Mouse (Mus musculus) 3134 (cell line): ENCODE data around the gene Hmgcll1.

Experiments
- DNase-seq: peaks from one replicate; pipeline ENCODE4 v3.0.0-alpha.2; 2011; ENCODE audit warnings: low spot score; ENCODE audit not compliant: insufficient read length; ENCODE audit errors: extremely low read depth

Gene Hmgcll1

DNA sequence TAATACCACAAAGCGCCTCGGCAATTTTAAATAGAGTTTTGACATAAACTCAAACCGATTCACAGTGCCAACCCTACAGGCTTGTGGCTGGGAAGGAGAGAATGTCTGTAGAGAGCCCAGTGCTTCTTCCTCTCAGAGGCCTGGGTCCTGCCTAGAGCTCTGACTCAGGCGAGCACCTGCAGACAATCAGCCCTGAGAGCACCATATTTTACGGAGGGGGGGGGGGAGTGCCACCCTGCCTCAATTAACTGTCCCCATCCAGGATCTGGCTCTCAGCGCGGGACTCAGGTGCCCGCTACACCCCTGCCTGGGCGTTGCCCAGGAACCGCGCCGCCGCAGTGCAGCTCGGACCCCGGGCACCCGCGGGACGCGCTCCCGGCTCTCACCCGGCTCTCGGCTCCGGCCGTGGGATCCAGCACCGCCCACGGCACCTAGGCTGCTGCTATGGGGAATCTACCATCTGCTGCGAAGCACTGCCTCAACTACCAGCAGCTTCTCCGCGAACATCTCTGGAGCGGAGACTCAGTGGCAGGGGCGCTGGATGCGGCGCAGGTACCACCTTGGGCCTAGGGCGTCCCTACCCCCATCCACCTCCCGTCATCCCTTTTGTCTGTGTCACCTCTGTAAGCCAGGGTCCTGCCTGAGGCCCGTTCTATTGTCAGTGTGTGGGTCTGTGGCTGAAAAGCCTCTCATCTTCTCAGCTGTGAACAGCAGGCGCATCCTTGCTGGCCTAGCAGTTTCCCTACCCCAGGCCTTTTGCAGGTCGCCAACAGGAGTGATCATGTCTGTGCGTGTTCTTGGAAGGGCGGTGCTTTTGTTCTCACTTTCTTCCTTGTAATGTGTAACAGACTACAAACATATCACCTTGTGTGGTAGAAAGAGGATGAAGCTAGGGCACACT, at the start of gene Hmgcll1:
Gene Hmgcll1 (plus strand): TSS at position 225 of the 901 bp plus-strand sequence.
- DNase-seq: no peak

DNA sequence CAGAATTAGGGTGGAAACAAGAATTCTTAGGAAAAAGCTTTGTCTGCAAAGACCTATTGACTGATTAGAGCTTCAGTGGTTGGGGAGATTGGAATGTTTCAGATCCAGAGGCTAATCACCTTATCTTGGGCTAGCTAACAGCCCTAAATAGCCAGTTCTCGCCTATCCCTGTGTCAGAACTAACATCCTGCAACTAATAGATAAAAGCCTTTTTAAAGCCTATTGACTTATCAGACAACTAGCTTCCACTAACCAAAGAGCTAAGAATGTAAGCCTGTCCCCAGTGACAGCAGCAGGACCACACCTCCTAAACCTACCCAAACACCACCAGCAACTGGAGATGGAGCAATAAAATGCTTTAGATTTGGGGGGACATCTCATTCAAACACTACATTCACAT, 34.6 kb upstream of the Hmgcll1 start:
- no peak for DNase-seq

GRCm38 (mm10) chr9:75981139-75981538, 33.5 kb upstream of the Hmgcll1 start:
- no peak for DNase-seq

DNA sequence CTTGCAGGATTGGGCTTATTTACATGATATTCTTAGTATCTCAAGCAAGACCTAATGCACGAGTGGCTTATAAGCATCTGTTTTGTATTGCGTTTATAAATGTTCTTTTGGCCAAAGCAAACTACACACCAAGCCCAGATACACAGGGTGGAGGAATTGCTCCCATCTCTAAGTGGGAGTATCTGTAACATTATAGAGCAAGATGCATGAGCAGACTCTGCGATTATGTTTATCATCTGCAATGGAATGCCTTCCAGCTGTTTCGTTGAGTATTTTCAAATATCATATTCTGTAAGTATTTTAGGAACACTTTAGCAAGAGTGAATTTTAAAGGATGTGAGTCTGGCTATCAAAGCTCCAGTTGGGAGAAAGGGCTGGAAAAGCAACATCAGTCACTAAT, 25.2 kb upstream of the Hmgcll1 start:
- DNase-seq: no peak

DNA sequence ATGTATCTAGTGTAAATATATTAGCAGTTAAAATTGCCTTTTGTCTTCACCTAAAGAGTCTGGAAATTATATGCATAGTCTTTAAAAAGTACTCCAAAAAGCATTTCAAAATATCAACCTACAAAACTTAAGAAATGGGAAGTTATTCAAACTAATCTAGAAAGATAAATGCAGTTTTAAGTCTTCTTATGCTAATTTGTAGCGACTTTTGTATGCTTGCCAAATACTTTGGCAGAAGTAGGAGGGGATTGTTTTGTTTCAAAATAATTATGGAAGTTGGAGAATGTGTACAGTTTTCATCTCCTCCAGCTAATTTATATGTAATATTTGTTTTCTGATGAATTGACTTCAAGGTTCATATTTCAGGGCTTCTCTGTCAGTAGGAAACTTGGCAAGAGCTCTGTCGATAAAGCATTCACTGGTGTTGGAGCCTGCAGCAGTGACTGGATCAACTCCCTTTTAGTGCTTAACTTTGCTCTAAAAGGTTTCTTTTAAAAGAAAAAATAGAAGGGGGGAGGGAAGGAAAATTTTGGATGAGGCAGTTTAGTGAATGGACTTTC, 15.8 kb upstream of the Hmgcll1 start:
- no peak for DNase-seq

DNA sequence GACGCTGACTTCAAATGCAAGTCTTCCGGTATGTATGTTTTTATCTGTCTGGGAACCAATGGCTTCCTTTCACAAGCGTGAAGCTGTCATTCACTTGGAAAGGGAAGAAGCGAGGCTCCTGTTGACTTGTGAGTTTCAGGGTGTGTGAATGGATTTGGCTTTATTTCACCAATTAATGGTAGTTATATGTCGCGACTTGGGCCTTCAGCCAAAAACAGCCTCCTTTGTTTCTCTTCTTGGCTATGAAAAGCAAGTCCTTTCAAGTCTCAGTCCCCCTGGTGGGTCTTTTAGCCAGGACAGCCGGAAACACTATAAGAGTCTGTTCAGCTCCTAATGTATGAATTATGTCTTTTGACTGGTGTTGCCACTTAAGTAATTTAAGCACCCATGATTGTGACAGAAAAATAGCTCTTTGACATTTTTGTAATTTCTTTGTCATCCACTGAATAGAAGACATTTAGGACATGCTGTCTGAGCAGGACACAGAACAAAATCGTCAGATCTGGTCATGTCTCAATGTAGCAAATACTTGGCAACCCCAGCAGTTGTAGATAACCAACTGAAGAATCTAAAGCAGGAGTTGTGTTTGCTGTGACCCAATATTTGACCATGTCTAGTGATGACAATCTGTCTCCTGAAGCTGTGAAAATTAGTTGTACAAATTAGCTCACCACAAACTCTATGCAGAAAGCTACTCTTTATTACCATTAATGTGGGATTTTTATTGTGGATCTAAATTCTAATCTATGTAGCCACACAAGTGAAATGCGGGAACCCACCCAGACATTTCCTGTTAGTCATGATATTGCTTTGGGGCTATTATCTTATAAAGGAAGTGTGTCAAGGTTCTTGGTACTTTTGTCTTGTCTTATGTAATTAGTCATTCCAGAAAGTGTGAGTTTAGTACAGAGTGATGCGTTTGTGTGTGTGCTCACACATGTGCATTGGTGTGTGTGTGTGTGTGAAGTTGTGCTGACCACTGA, 13.5 kb upstream of the Hmgcll1 start:
- no peak for DNase-seq

GRCm38 (mm10) chr9:76003066-76003465, 11.6 kb upstream of the Hmgcll1 start:
- peak; percentile 66 for DNase-seq

DNA sequence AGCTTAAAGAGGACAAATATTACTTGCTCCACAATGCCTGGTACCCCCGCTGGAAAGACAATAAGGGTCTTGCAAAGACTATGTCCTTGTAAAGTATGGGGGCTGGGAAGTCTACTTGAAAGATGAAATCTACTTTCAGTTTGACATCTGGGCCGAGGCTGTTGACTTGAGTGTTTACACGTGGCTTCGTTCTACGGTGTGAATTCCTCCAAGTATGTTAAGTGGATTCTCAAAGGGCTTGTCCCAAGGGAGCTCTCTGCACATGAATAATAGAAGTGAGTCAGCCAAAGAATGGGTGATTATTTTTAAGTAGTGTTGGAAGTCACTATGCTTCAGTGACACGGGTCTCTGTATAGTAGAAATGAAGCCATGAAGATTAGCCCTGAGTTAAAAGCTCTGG, 11.0 kb upstream of the Hmgcll1 start:
- peak; percentile 51 for DNase-seq

DNA sequence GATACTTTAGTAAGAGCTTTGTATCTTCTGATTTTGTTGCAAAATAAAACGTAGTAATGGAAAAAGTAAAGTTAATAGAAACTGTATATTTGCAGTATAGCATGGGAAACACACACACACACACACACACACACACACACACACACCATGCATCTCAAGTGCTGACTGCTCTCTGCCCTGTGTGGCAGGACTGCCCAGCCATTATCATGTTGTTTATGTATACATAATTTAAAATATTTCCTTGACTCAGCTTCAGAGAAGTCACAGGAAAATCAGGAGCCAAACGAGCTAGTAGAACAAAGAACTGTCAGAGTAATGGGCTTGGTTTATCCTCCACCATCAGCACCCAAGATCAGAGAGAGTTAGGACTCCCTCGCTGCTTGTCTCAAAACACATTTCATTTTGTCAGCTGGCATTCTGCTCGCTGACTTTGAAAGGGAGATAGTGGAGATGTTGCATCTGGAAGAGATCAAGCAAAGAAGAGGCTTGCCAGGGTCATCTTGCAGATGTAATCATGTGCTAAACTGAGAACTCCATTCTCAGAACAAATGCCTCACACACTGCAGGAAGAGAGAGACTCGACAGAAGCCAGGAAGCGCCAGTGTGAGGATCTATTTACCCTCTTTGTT, 7.2 kb upstream of the Hmgcll1 start:
- no peak for DNase-seq

DNA sequence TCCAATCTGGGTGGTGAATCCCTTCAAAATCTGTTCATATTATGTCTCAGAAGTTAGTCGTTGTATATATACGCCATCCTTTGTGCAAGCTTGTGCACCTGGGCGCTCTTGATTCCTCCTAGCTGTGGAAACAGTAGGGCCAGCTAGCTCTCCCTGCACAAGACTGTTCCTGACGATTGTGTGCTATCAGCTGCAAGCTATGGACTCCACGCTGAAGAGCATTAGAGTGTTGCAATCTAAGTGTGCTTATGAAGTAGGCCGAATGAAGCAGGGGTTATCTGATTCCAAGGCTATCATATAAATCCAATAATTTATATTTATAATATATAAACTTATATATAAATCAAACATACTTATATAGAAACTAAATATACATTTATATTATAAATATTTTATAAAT, 866 bp upstream of the Hmgcll1 start:
- no peak for DNase-seq

- no peak for DNase-seq
These were observed 1.3 kb downstream of the Hmgcll1 start for GRCm38 (mm10) chr9:76015971-76016370.

DNA sequence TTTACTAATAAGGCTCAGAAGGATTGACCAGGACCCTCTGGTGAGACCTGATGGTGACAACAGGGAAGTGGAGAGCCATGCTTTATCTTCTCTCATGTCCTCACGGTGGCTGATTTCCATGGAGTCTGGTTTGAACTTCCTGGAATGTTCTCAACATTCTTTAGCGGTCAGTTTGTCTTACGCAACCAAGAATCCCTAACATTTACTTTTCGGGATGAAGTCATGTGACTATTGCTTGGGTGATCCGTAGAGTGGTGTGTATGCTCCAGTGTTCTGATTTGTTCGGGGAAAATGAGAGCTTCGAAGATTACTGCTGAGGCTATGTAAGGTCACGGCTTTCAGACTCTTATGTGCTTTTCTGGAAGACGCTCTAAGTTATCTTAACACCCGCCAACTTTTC, 1.9 kb downstream of the Hmgcll1 start:
- no peak for DNase-seq

DNA sequence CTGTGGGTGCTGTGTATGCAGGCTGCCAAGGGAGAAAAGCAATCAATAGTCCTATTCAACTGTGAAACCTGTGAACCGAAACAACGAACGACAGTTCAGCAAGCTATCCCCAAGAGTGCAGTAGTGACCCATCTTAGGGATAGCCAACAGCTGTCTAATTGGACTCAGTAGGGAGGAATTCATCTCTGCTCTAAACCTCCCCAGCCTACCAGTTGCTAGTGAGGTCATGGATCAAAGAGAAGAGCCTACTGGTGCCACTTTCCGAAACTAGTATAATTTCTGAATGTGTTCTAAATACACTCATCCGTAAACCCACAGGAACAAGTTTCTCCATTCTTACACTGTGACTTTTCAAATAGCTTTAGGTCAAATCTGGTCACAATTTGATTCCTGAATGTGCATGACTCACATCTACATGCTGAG, 8.9 kb downstream of the Hmgcll1 start:
- DNase-seq: peak; percentile 36

GRCm38 (mm10) chr9:76024277-76025246, 9.9 kb downstream of the Hmgcll1 start:
- DNase-seq: peak; percentile 73

GRCm38 (mm10) chr9:76029471-76030199, 15.0 kb downstream of the Hmgcll1 start:
- no peak for DNase-seq

GRCm38 (mm10) chr9:76035058-76035457, 20.4 kb downstream of the Hmgcll1 start:
- DNase-seq: no peak

- DNase-seq: no peak
These were observed 23.9 kb downstream of the Hmgcll1 start for GRCm38 (mm10) chr9:76038327-76039103.

DNA sequence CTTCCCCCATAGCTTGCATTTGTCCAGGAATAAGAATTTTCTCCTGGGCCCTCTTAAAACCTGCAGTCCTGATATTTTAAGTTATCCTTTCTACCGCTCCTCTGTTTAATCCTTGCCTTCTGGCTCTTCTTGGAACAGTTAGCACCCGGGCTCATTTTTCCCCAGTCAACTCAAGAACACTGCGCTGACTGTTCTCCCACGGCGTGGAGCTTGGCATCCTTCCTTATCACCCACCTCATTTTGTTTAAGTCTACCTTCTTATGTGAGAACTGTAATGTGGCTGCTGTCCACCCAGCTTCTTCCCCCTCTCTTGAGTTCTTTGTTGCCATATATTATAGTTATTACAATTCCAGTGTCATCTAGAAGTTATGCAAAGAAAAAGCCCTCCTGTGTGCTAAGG, 25.1 kb downstream of the Hmgcll1 start:
- DNase-seq: no peak
